Mouse (Mus musculus) G1E (cell line): ENCODE data around the gene Specc1l.

ENCODE experiments used
- CTCF ChIP-seq: IDR thresholded peaks from 2 replicates; pipeline ENCODE4 v1.5.1; 2012; ENCODE audit warnings: low read depth, low read length, inconsistent platforms, mixed read lengths
- GATA2 ChIP-seq: IDR thresholded peaks from 2 replicates; pipeline ENCODE4 v1.6.1; 2012; ENCODE audit warnings: low read depth, low read length, inconsistent platforms, borderline replicate concordance

DNA sequence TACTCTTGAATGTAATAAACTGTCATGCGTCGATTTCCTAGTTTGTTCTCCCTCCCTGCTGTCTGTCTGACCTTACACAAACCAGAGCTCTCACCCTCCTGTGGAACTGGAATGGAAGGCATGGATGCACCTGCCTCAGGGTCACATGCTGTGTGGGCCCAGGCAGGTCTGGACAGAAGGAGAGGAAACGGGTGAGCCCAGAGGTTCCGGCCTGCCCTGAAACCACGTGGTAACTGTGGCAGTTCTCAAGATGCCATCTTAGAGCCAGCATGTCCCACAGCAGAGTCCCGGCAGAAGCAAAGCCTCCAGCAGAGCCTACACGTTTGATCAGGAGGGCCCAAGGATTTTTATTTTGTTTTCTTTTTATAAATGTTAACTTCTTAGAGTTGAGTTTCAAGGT, 100.5 kb downstream of the Specc1l start:
- TF ChIP-seq CTCF (no peak), GATA2 (no peak)
